Mouse (Mus musculus): ENCODE data around the gene Hand2. TPM values are rescaled to one million over a fixed set of nuclear protein-coding genes. Genes with fewer than 3 reads are reported as not detected.

Hand2 gene
- polyA plus RNA-seq, 1 experiment: not detected

GRCm38 (mm10) chr8:57326091-57327065, 5.6 kb downstream of the Hand2 start:
- 55% methylated on average over 27 of the region's 27 CpGs for WGBS
- TF ChIP-seq POLR2A (IDR thresholded peaks at IDR 0.05; ENCODE audit: borderline replicate concordance, control insufficient read depth, low read depth, low read length) (no peak), CTCF (IDR thresholded peaks at IDR 0.05; ENCODE audit: control insufficient read depth, insufficient read depth, low read length) (no peak)

DNA sequence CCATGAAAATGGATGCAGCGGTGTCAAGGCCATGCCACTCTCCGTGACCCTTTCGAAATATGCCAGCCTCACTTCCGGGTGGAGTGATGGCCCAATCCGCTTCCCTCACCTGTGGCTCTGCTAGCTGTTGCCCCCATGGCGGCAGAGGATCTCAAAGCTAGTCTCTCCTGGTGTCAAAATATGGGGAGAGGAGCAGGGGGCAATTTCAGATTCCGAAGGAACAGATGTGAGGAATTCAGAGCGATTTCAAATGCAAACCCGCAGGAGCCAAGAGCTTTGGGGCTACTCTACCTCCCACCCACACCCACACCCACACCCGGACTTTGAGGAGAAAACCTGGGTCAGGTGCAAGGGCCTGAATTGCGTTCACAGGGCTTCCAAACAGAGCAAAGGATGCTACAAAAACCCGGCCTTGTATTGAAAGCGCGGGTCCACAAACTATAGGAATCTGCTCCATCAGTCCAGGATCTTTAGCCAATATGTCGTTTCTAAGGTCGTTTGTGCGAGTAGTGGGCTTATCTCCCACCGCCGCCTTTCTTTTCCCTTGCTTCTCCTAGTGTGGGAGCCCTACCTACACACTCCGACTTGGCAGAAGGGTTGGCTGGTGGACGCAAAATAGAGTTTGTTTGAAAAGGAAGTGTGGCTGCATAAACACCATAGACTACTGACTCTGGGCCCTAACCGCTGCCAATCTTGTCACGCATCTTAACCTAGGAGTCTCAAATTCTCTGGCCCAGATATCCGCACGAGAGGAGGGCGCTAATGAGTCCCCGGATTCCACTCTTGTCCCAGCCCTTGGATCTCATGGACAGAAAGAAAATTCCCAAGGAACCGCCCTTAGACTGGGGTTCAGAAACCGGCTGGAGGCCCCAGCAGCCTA, 6.7 kb downstream of the Hand2 start:
- H3K27ac ChIP-seq (ENCODE audit: control insufficient read depth, insufficient read depth, low read depth, low read length, poor library complexity): no peak overlapping the region
- TF ChIP-seq POLR2A (IDR thresholded peaks at IDR 0.05; ENCODE audit: borderline replicate concordance, control insufficient read depth, low read depth, low read length) (no peak), CTCF (IDR thresholded peaks at IDR 0.05; ENCODE audit: control insufficient read depth, insufficient read depth, low read length) (no peak)
- WGBS: 14% methylated on average over 29 of the region's 29 CpGs
- H3K4me1 ChIP-seq (ENCODE audit: control insufficient read depth, insufficient read depth, low read length): no peaks in the 10 kb centered on the region
- H3K4me3 ChIP-seq (replicated peaks; ENCODE audit: control insufficient read depth, low read depth, low read length): no peak overlapping the region

More at GRCm38 (mm10) chr8:57326091-57327065, 5.6 kb downstream of the Hand2 start:
- Histone ChIP-seq H3K27ac (ENCODE audit: control insufficient read depth, insufficient read depth, low read depth, low read length, poor library complexity) (no peak overlapping the region), H3K4me3 (replicated peaks; ENCODE audit: control insufficient read depth, low read depth, low read length) (no peak overlapping the region), H3K4me1 (ENCODE audit: control insufficient read depth, insufficient read depth, low read length) (no peaks in the 10 kb centered on the region)

- no peak for TF ChIP-seq POLR2A (IDR thresholded peaks at IDR 0.05; ENCODE audit: borderline replicate concordance, control insufficient read depth, low read depth, low read length)
- TF ChIP-seq CTCF (IDR thresholded peaks at IDR 0.05; ENCODE audit: control insufficient read depth, insufficient read depth, low read length): no peak
- Histone ChIP-seq H3K27ac (ENCODE audit: control insufficient read depth, insufficient read depth, low read depth, low read length, poor library complexity) (no peak overlapping the region), H3K4me3 (replicated peaks; ENCODE audit: control insufficient read depth, low read depth, low read length) (no peak overlapping the region), H3K4me1 (ENCODE audit: control insufficient read depth, insufficient read depth, low read length) (no peaks in the 10 kb centered on the region)
- WGBS: 2% methylated on average over 42 of the region's 42 CpGs
Observed at GRCm38 (mm10) chr8:57328161-57328920, 7.6 kb downstream of the Hand2 start.

DNA sequence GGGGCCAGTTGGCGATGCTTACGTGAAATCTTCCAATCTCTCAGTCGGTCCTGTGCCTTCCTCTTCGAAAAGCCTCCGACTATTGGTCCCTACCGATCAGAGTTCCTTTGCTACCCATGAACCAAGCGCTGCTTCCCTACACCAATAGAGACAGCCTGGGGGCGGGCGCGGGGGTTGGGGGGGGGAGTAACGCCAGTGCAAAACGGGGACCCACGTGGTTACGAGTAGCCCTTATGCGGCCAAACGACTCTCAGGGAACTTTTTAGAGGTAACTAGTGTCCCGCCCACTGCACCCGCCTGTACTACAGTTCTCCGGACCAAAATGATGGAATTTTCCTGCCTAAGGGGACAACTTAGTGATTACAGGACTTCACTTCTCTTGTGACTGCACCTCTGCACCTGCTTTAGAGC, 8.2 kb downstream of the Hand2 start:
- Histone ChIP-seq H3K27ac (ENCODE audit: control insufficient read depth, insufficient read depth, low read depth, low read length, poor library complexity) (no peak overlapping the region), H3K4me3 (replicated peaks; ENCODE audit: control insufficient read depth, low read depth, low read length) (no peak overlapping the region), H3K4me1 (ENCODE audit: control insufficient read depth, insufficient read depth, low read length) (no peaks in the 10 kb centered on the region)
- TF ChIP-seq CTCF (IDR thresholded peaks at IDR 0.05; ENCODE audit: control insufficient read depth, insufficient read depth, low read length) (no peak), POLR2A (IDR thresholded peaks at IDR 0.05; ENCODE audit: borderline replicate concordance, control insufficient read depth, low read depth, low read length) (no peak)
- 4% methylated on average over 19 of the region's 19 CpGs for WGBS

DNA sequence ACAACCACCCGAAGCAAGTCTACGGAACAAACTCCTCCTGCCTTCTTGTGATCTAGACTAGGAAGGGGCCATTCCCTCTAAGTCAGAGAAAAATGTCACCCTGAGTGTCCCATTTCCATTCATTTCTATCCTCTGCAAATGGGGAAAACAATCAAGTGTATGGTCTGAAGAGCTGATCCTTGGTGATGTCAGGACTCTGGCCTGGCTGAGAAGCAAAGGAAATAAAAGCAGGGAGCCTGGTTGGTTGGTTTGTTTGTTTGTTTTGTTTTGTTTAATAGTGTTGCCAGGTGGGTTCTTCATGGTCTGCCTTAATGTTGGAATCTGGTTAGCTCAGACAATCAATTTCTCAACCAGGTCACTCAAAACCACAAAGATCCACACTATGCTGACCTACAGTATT, 9.3 kb downstream of the Hand2 start:
- Histone ChIP-seq H3K4me1 (ENCODE audit: control insufficient read depth, insufficient read depth, low read length) (no peaks in the 10 kb centered on the region), H3K4me3 (replicated peaks; ENCODE audit: control insufficient read depth, low read depth, low read length) (no peak overlapping the region), H3K27ac (ENCODE audit: control insufficient read depth, insufficient read depth, low read depth, low read length, poor library complexity) (no peak overlapping the region)
- WGBS: 47% methylated on average over 2 of the region's 2 CpGs
- TF ChIP-seq POLR2A (IDR thresholded peaks at IDR 0.05; ENCODE audit: borderline replicate concordance, control insufficient read depth, low read depth, low read length): no peak
- TF ChIP-seq CTCF (IDR thresholded peaks at IDR 0.05; ENCODE audit: control insufficient read depth, insufficient read depth, low read length): no peak

- 5% methylated on average over 29 of the region's 29 CpGs for WGBS
- no peak overlapping the region for H3K27ac ChIP-seq (ENCODE audit: control insufficient read depth, insufficient read depth, low read depth, low read length, poor library complexity)
- no peak overlapping the region for H3K4me3 ChIP-seq (replicated peaks; ENCODE audit: control insufficient read depth, low read depth, low read length)
- H3K4me1 ChIP-seq (ENCODE audit: control insufficient read depth, insufficient read depth, low read length): no peaks in the 10 kb centered on the region
- TF ChIP-seq CTCF (IDR thresholded peaks at IDR 0.05; ENCODE audit: control insufficient read depth, insufficient read depth, low read length): no peak
- TF ChIP-seq POLR2A (IDR thresholded peaks at IDR 0.05; ENCODE audit: borderline replicate concordance, control insufficient read depth, low read depth, low read length): no peak
Observed at GRCm38 (mm10) chr8:57331727-57332630, 11.2 kb downstream of the Hand2 start.

Data from bone marrow, adult 2 months (tissue).